Mouse (Mus musculus): ENCODE results near the gene Kitl. TPM values are rescaled to one million over a fixed set of nuclear protein-coding genes. Genes with fewer than 3 reads are reported as not detected.

Gene Kitl
- polyA plus RNA-seq, 1 experiment from 2014 or later: 19.2 TPM

GRCm38 (mm10) chr10:100003797-100004196 lies 11.6 kb upstream of the Kitl start:
- DNase-seq (ENCODE audit: low spot score) (no peak), ATAC-seq (replicated peaks; ENCODE audit: low FRiP score) (no peak)
- no peaks in the 10 kb centered on the region for H3K9me3 ChIP-seq (ENCODE audit: control insufficient read depth, low read length)
- H3K36me3 ChIP-seq (ENCODE audit: control insufficient read depth, insufficient read depth, low read length): no peaks in the 10 kb centered on the region
- no peak overlapping the region for H3K4me2 ChIP-seq (ENCODE audit: low read depth, low read length, severe bottlenecking)
- WGBS: 81% methylated on average over 4 of the region's 4 CpGs
- no peaks in the 10 kb centered on the region for H3K27me3 ChIP-seq (ENCODE audit: control insufficient read depth, insufficient read depth, low read length)
- H3K27ac ChIP-seq (ENCODE audit: low read depth, low read length): no peak overlapping the region
- no peak overlapping the region for H3K4me3 ChIP-seq (ENCODE audit: low read depth, low read length)
- H3K9ac ChIP-seq (ENCODE audit: low read length): no peak overlapping the region
- no peaks in the 10 kb centered on the region for H3K4me1 ChIP-seq (replicated peaks; ENCODE audit: control insufficient read depth, insufficient read depth, low read length)

GRCm38 (mm10) chr10:100009681-100010080 lies 5.7 kb upstream of the Kitl start:
- Histone ChIP-seq H3K36me3 (ENCODE audit: control insufficient read depth, insufficient read depth, low read length) (no peaks in the 10 kb centered on the region), H3K27me3 (ENCODE audit: control insufficient read depth, insufficient read depth, low read length) (peaks cover 6% of the 10 kb centered on the region; the same call in 1 of the 2 replicates), H3K27ac (ENCODE audit: low read depth, low read length) (no peak overlapping the region), H3K4me3 (ENCODE audit: low read depth, low read length) (no peak overlapping the region), H3K4me1 (replicated peaks; ENCODE audit: control insufficient read depth, insufficient read depth, low read length) (0 out of 2 replicates have a peak, but pooled peaks cover 4% of the 10 kb centered on the region), H3K9ac (ENCODE audit: low read length) (no peak overlapping the region), H3K9me3 (ENCODE audit: control insufficient read depth, low read length) (no peaks in the 10 kb centered on the region), H3K4me2 (ENCODE audit: low read depth, low read length, severe bottlenecking) (no peak overlapping the region)
- ATAC-seq (replicated peaks; ENCODE audit: low FRiP score) (peak; percentile 37; the same call in 1 of the 2 replicates), DNase-seq (ENCODE audit: low spot score) (no peak)
- 28% methylated on average over 6 of the region's 6 CpGs for WGBS

GRCm38 (mm10) chr10:100010291-100010690 lies 5.1 kb upstream of the Kitl start:
- no peak for ATAC-seq (replicated peaks; ENCODE audit: low FRiP score)
- H3K27ac ChIP-seq (ENCODE audit: low read depth, low read length): no peak overlapping the region
- 0 out of 2 replicates have a peak, but pooled peaks cover 4% of the 10 kb centered on the region for H3K4me1 ChIP-seq (replicated peaks; ENCODE audit: control insufficient read depth, insufficient read depth, low read length)
- H3K9ac ChIP-seq (ENCODE audit: low read length): no peak overlapping the region
- H3K9me3 ChIP-seq (ENCODE audit: control insufficient read depth, low read length): no peaks in the 10 kb centered on the region
- H3K4me3 ChIP-seq (ENCODE audit: low read depth, low read length): no peak overlapping the region
- no peaks in the 10 kb centered on the region for H3K36me3 ChIP-seq (ENCODE audit: control insufficient read depth, insufficient read depth, low read length)
- no peak overlapping the region for H3K4me2 ChIP-seq (ENCODE audit: low read depth, low read length, severe bottlenecking)
- 67% methylated on average over 9 of the region's 9 CpGs for WGBS
- DNase-seq (ENCODE audit: low spot score): no peak
- peaks cover 6% of the 10 kb centered on the region; the same call in 1 of the 2 replicates for H3K27me3 ChIP-seq (ENCODE audit: control insufficient read depth, insufficient read depth, low read length)

GRCm38 (mm10) chr10:100014096-100014495 lies 1.3 kb upstream of the Kitl start:
- H3K27me3 ChIP-seq (ENCODE audit: control insufficient read depth, insufficient read depth, low read length): peaks cover 10% of the 10 kb centered on the region
- H3K9me3 ChIP-seq (ENCODE audit: control insufficient read depth, low read length): no peaks in the 10 kb centered on the region
- H3K36me3 ChIP-seq (ENCODE audit: control insufficient read depth, insufficient read depth, low read length): no peaks in the 10 kb centered on the region
- DNase-seq (ENCODE audit: low spot score) (no peak), ATAC-seq (replicated peaks; ENCODE audit: low FRiP score) (no peak)
- H3K27ac ChIP-seq (ENCODE audit: low read depth, low read length): no peak overlapping the region
- 35% methylated on average over 2 of the region's 2 CpGs for WGBS
- no peak overlapping the region for H3K4me3 ChIP-seq (ENCODE audit: low read depth, low read length)
- H3K4me2 ChIP-seq (ENCODE audit: low read depth, low read length, severe bottlenecking): no peak overlapping the region
- H3K4me1 ChIP-seq (replicated peaks; ENCODE audit: control insufficient read depth, insufficient read depth, low read length): peaks cover 7% of the 10 kb centered on the region; the same call in 1 of the 2 replicates
- no peak overlapping the region for H3K9ac ChIP-seq (ENCODE audit: low read length)

GRCm38 (mm10) chr10:100016326-100016709 lies 888 bp downstream of the Kitl start:
- Histone ChIP-seq H3K4me1 (replicated peaks; ENCODE audit: control insufficient read depth, insufficient read depth, low read length) (peaks cover 3% of the 10 kb centered on the region; the same call in 1 of the 2 replicates), H3K27ac (ENCODE audit: low read depth, low read length) (no peak overlapping the region), H3K4me3 (ENCODE audit: low read depth, low read length) (peak overlapping the region; percentile 64), H3K27me3 (ENCODE audit: control insufficient read depth, insufficient read depth, low read length) (peaks cover 12% of the 10 kb centered on the region), H3K4me2 (ENCODE audit: low read depth, low read length, severe bottlenecking) (peak overlapping the region; percentile 99), H3K36me3 (ENCODE audit: control insufficient read depth, insufficient read depth, low read length) (no peaks in the 10 kb centered on the region), H3K9ac (ENCODE audit: low read length) (peak overlapping the region; percentile 63), H3K9me3 (ENCODE audit: control insufficient read depth, low read length) (no peaks in the 10 kb centered on the region)
- ATAC-seq (replicated peaks; ENCODE audit: low FRiP score) (peak; percentile 39), DNase-seq (ENCODE audit: low spot score) (peak; percentile 69)
- 0% methylated on average over 28 of the region's 28 CpGs for WGBS

- 19% methylated on average over 13 of the region's 13 CpGs for WGBS
- H3K36me3 ChIP-seq (ENCODE audit: control insufficient read depth, insufficient read depth, low read length): no peaks in the 10 kb centered on the region
- no peak overlapping the region for H3K9ac ChIP-seq (ENCODE audit: low read length)
- H3K9me3 ChIP-seq (ENCODE audit: control insufficient read depth, low read length): no peaks in the 10 kb centered on the region
- H3K4me3 ChIP-seq (ENCODE audit: low read depth, low read length): peak overlapping the region; percentile 64
- H3K27ac ChIP-seq (ENCODE audit: low read depth, low read length): no peak overlapping the region
- DNase-seq (ENCODE audit: low spot score): no peak
- H3K4me2 ChIP-seq (ENCODE audit: low read depth, low read length, severe bottlenecking): peak overlapping the region; percentile 32; the same call in 1 of the 2 replicates
- H3K4me1 ChIP-seq (replicated peaks; ENCODE audit: control insufficient read depth, insufficient read depth, low read length): peaks cover 9% of the 10 kb centered on the region; the same call in 1 of the 2 replicates
- no peak for ATAC-seq (replicated peaks; ENCODE audit: low FRiP score)
- peaks cover 12% of the 10 kb centered on the region for H3K27me3 ChIP-seq (ENCODE audit: control insufficient read depth, insufficient read depth, low read length)
Observed at GRCm38 (mm10) chr10:100016941-100017770, 1.7 kb downstream of the Kitl start.

GRCm38 (mm10) chr10:100017771-100018070 lies 2.3 kb downstream of the Kitl start:
- H3K27ac ChIP-seq (ENCODE audit: low read depth, low read length): no peak overlapping the region
- H3K4me3 ChIP-seq (ENCODE audit: low read depth, low read length): peak overlapping the region; percentile 23
- WGBS: under 1% methylated on average over 10 of the region's 10 CpGs
- H3K4me2 ChIP-seq (ENCODE audit: low read depth, low read length, severe bottlenecking): peak overlapping the region; percentile 32; the same call in 1 of the 2 replicates
- ATAC-seq (replicated peaks; ENCODE audit: low FRiP score) (no peak), DNase-seq (ENCODE audit: low spot score) (no peak)
- H3K4me1 ChIP-seq (replicated peaks; ENCODE audit: control insufficient read depth, insufficient read depth, low read length): peaks cover 9% of the 10 kb centered on the region; the same call in 1 of the 2 replicates
- no peaks in the 10 kb centered on the region for H3K9me3 ChIP-seq (ENCODE audit: control insufficient read depth, low read length)
- H3K36me3 ChIP-seq (ENCODE audit: control insufficient read depth, insufficient read depth, low read length): no peaks in the 10 kb centered on the region
- H3K27me3 ChIP-seq (ENCODE audit: control insufficient read depth, insufficient read depth, low read length): peaks cover 12% of the 10 kb centered on the region
- no peak overlapping the region for H3K9ac ChIP-seq (ENCODE audit: low read length)

GRCm38 (mm10) chr10:100018493-100018892 lies 3.1 kb downstream of the Kitl start:
- WGBS: 59% methylated on average over 4 of the region's 5 CpGs
- Histone ChIP-seq H3K36me3 (ENCODE audit: control insufficient read depth, insufficient read depth, low read length) (no peaks in the 10 kb centered on the region), H3K27ac (ENCODE audit: low read depth, low read length) (no peak overlapping the region), H3K27me3 (ENCODE audit: control insufficient read depth, insufficient read depth, low read length) (peaks cover 12% of the 10 kb centered on the region), H3K9ac (ENCODE audit: low read length) (no peak overlapping the region), H3K9me3 (ENCODE audit: control insufficient read depth, low read length) (no peaks in the 10 kb centered on the region), H3K4me1 (replicated peaks; ENCODE audit: control insufficient read depth, insufficient read depth, low read length) (peaks cover 9% of the 10 kb centered on the region; the same call in 1 of the 2 replicates), H3K4me2 (ENCODE audit: low read depth, low read length, severe bottlenecking) (no peak overlapping the region; the same call in 1 of the 2 replicates), H3K4me3 (ENCODE audit: low read depth, low read length) (no peak overlapping the region)
- ATAC-seq (replicated peaks; ENCODE audit: low FRiP score): no peak
- DNase-seq (ENCODE audit: low spot score): no peak
